In genomic region chrX:101254740-101255139, GRCm38 (mm10) we compare ENCODE assay signal across 9 mouse cellular contexts. TPM values are rescaled to one million over a fixed set of nuclear protein-coding genes. Genes with fewer than 3 reads are reported as not detected.
DNase-seq lines count a peak whose midpoint lies in the region; ATAC-seq lines count a peak whose summit lies in the region.
"Had no signal": no experiment of that assay in that cellular context is flagged by ENCODE, and none has a peak within 500 bp of the region (broad histone marks: within the 10 kb centered on the region; RNA-seq: fewer than 3 reads in every experiment).

No protein-coding gene starts in this region.

- H3K27me3 ChIP-seq in hindbrain, embryonic 13.5 days, result 0 out of 2 replicates have a peak, but pooled peaks cover 4% of the 10 kb centered on the region

- WGBS in hindbrain, embryonic 13.5 days, result 13% methylated on average over 26 of the region's 26 CpGs
- 24% methylated on average over 23 of the region's 26 CpGs for WGBS in macrophage (ENCODE audit: missing documents)

- H3K4me2 ChIP-seq in hindbrain, embryonic 13.5 days, result peak overlapping the region; percentile 70

- H3K27ac ChIP-seq in hindbrain, embryonic 13.5 days, result no peak overlapping the region
- H3K27ac ChIP-seq in macrophage, result peak overlapping the region; percentile 39; the same call in 1 of the 2 replicates

- ATAC-seq in hindbrain, embryonic 13.5 days (ENCODE audit: low FRiP score), result peak; percentile 18; the same call in 1 of the 2 replicates

- H3K4me1 ChIP-seq in hindbrain, embryonic 13.5 days (replicated peaks), result peaks cover 10% of the 10 kb centered on the region

- H3K9me3 ChIP-seq in hindbrain, embryonic 13.5 days, result no peaks in the 10 kb centered on the region

- H3K4me3 ChIP-seq in hindbrain, embryonic 13.5 days, result peak overlapping the region; percentile 51
- peak overlapping the region; percentile 65 for H3K4me3 ChIP-seq in macrophage (ENCODE audit: inconsistent target)

- peak; percentile 14 to 22 for DNase-seq in adrenal gland, adult 18-20 months (ENCODE audit: low spot score in 2 of 2)
- DNase-seq in adrenal gland, postnatal 36 days, result no peak
- peak; percentile 11 for DNase-seq in spleen, adult 12 weeks (ENCODE audit: low spot score)
- no peak for DNase-seq in spleen, adult 18-20 months
- no peak for DNase-seq in frontal cortex, postnatal 36 days (ENCODE audit: low spot score in 2 of 2)
- DNase-seq in testis, postnatal 10 days (ENCODE audit: low spot score), result no peak

- no peaks in the 10 kb centered on the region for H3K36me3 ChIP-seq in hindbrain, embryonic 13.5 days
- no peaks in the 10 kb centered on the region for H3K36me3 ChIP-seq in macrophage (ENCODE audit: inconsistent target)

- peak overlapping the region; percentile 68 for H3K9ac ChIP-seq in hindbrain, embryonic 13.5 days

- no peaks in the 10 kb centered on the region for H3K79me2 ChIP-seq in macrophage (ENCODE audit: inconsistent target)

RNA-seq across cellular contexts. Expression of gene Foxo4, which starts 0.4 kb away (rescaled TPM):
- 10 to 100 TPM; 33.8 to 39.6 TPM for total RNA-seq in adrenal gland, adult 18-20 months (2021)
- 10 to 100 TPM; 28.1 to 35.2 TPM for total RNA-seq in adrenal gland, postnatal 36 days (2021)
- 1.0 and 1.3 TPM in 2 replicates for polyA plus RNA-seq in hindbrain, embryonic 13.5 days (2015; fragmentation: Nextera tagmentation; extraction: Ambion mirVana)
- total RNA-seq in macrophage (2018; cell fraction: chromatin; rRNA removed), result 10 to 100 TPM in 2 of 26 experiments, 1 to 10 TPM in 24; 1.6 to 13.6 (median 3.9) TPM
- total RNA-seq in macrophage (2018; cell fraction: cytosol; rRNA removed), result 10 to 100 TPM in 12 of 26 experiments, 1 to 10 TPM in 14; 4.0 to 16.6 (median 7.9) TPM
- total RNA-seq in macrophage (2018; cell fraction: nucleus; rRNA removed), result 10 to 100 TPM in 6 of 26 experiments, 1 to 10 TPM in 20; 3.1 to 20.3 (median 7.4) TPM
- polyA plus RNA-seq in macrophage (2018), result 8.1 to 15.6 TPM (median 9.5 TPM) in 3 replicates

RNA-seq across cellular contexts. Expression of gene Gm614, which starts 9.1 kb away (rescaled TPM):
- under 1 TPM in 1 of 2 experiments, not detected in 1; 0.54 TPM for total RNA-seq in adrenal gland, adult 18-20 months (2021)
- not detected for total RNA-seq in adrenal gland, postnatal 36 days (2021)
- polyA plus RNA-seq in hindbrain, embryonic 13.5 days (2015; fragmentation: Nextera tagmentation; extraction: Ambion mirVana), result 0.27 TPM in 1 of 2 replicates, not detected in the other
- 10 to 100 TPM in 22 of 26 experiments, 1 to 10 TPM in 3, not detected in 1; 2.2 to 77.4 (median 21.5) TPM for total RNA-seq in macrophage (2018; cell fraction: chromatin; rRNA removed)
- 1 to 10 TPM in 9 of 26 experiments, under 1 TPM in 15, not detected in 2; 0.26 to 3.0 (median 0.84) TPM for total RNA-seq in macrophage (2018; cell fraction: cytosol; rRNA removed)
- total RNA-seq in macrophage (2018; cell fraction: nucleus; rRNA removed), result 10 to 100 TPM in 22 of 26 experiments, 1 to 10 TPM in 4; 2.7 to 48.1 (median 19.2) TPM
- polyA plus RNA-seq in macrophage (2018), result 0.23 TPM in 1 of 3 replicates, not detected in the others

RNA-seq across cellular contexts. Expression of gene Il2rg, which starts 13.3 kb away (rescaled TPM):
- total RNA-seq in adrenal gland, adult 18-20 months (2021), result 1 to 10 TPM; 4.9 to 9.0 TPM
- 10 to 100 TPM in 1 of 2 experiments, 1 to 10 TPM in 1; 5.7 to 10.2 TPM for total RNA-seq in adrenal gland, postnatal 36 days (2021)
- polyA plus RNA-seq in hindbrain, embryonic 13.5 days (2015; fragmentation: Nextera tagmentation; extraction: Ambion mirVana), result 5.4 and 6.2 TPM in 2 replicates
- 100 to 1,000 TPM in 19 of 26 experiments, 10 to 100 TPM in 7; 20.6 to 483 (median 162) TPM for total RNA-seq in macrophage (2018; cell fraction: chromatin; rRNA removed)
- total RNA-seq in macrophage (2018; cell fraction: cytosol; rRNA removed), result 100 to 1,000 TPM in 24 of 26 experiments, 10 to 100 TPM in 2; 89.9 to 584 (median 289) TPM
- total RNA-seq in macrophage (2018; cell fraction: nucleus; rRNA removed), result 100 to 1,000 TPM; 136 to 748 (median 419) TPM
- 107 to 237 TPM (median 204 TPM) in 3 replicates for polyA plus RNA-seq in macrophage (2018)

RNA-seq across cellular contexts. Expression of gene Gm20489, which starts 14.1 kb away (rescaled TPM):
- not detected for total RNA-seq in adrenal gland, adult 18-20 months (2021)
- total RNA-seq in adrenal gland, postnatal 36 days (2021), result not detected
- polyA plus RNA-seq in hindbrain, embryonic 13.5 days (2015; fragmentation: Nextera tagmentation; extraction: Ambion mirVana), result not detected in 2 replicates
- total RNA-seq in macrophage (2018; cell fraction: chromatin; rRNA removed), result not detected
- total RNA-seq in macrophage (2018; cell fraction: cytosol; rRNA removed), result under 1 TPM in 1 of 26 experiments, not detected in 25; 0.12 TPM
- not detected for total RNA-seq in macrophage (2018; cell fraction: nucleus; rRNA removed)
- not detected in 3 replicates for polyA plus RNA-seq in macrophage (2018)
- total RNA-seq: heart, postnatal 14 days had no signal

RNA-seq across cellular contexts. Expression of gene Med12, which starts 19.1 kb away (rescaled TPM):
- 10 to 100 TPM; 32.0 to 33.4 TPM for total RNA-seq in adrenal gland, adult 18-20 months (2021)
- total RNA-seq in adrenal gland, postnatal 36 days (2021), result 10 to 100 TPM; 32.2 to 35.1 TPM
- polyA plus RNA-seq in hindbrain, embryonic 13.5 days (2015; fragmentation: Nextera tagmentation; extraction: Ambion mirVana), result 26.6 and 28.6 TPM in 2 replicates
- total RNA-seq in macrophage (2018; cell fraction: chromatin; rRNA removed), result 100 to 1,000 TPM; 161 to 300 (median 236) TPM
- total RNA-seq in macrophage (2018; cell fraction: cytosol; rRNA removed), result 10 to 100 TPM; 26.7 to 43.4 (median 34.1) TPM
- 100 to 1,000 TPM in 23 of 26 experiments, 10 to 100 TPM in 3; 83.0 to 176 (median 128) TPM for total RNA-seq in macrophage (2018; cell fraction: nucleus; rRNA removed)
- 35.4 to 43.8 TPM (median 41.3 TPM) in 3 replicates for polyA plus RNA-seq in macrophage (2018)

Comparison
In these comparisons a context has a peak if more than half of its experiments do, and no peak if none do; other contexts are left out.
1. DNase-seq: peak in adrenal gland, adult 18-20 months (2 of 2) and spleen, adult 12 weeks (single experiment); none in adrenal gland, postnatal 36 days (0 of 2), spleen, adult 18-20 months (0 of 2), frontal cortex, postnatal 36 days (0 of 2) and testis, postnatal 10 days (single experiment).